Mouse (Mus musculus) R1 (cell line): ENCODE measurements at regions not wholly inside any gene's neighbourhood (a gene's known extent, or its start where the extent isn't known, plus 50 kb on each side); places are given as distances from the start of the nearest gene placed in this dataset.
A peak's percentile ranks its signal among the peaks of the same experiment; 100 is the strongest.

Experiments used
- DNase-seq: peaks from one replicate; pipeline ENCODE4 v3.0.0-alpha.2; 2018; ENCODE audit warnings: low read depth, low spot score

GRCm38 (mm10) chr13:79765437-79765838 lies 1117.7 kb upstream of the Arrdc3 start:
- DNase-seq, result peak; percentile 66

GRCm38 (mm10) chr13:79784991-79785666 lies 1098.1 kb upstream of the Arrdc3 start:
- no peak for DNase-seq

- no peak for DNase-seq
Measured at GRCm38 (mm10) chr13:79801591-79801990, 1081.6 kb upstream of the Arrdc3 start.

GRCm38 (mm10) chr13:79835592-79835991 lies 1047.6 kb upstream of the Arrdc3 start:
- no peak for DNase-seq

GRCm38 (mm10) chr13:79844800-79845199 lies 1038.4 kb upstream of the Arrdc3 start:
- no peak for DNase-seq

GRCm38 (mm10) chr13:79867501-79867900 lies 1015.7 kb upstream of the Arrdc3 start:
- peak; percentile 84 for DNase-seq

- peak; percentile 80 for DNase-seq
Measured at GRCm38 (mm10) chr13:79868481-79869225, 1014.5 kb upstream of the Arrdc3 start.

- DNase-seq, result peak; percentile 67
Measured at GRCm38 (mm10) chr13:79880136-79880535, 1003.0 kb upstream of the Arrdc3 start.

GRCm38 (mm10) chr13:79885959-79886358 lies 997.2 kb upstream of the Arrdc3 start:
- no peak for DNase-seq

- DNase-seq, result no peak
Measured at GRCm38 (mm10) chr13:79886361-79886760, 996.8 kb upstream of the Arrdc3 start.
